Mouse (Mus musculus) spleen, postnatal 10 days (tissue): ENCODE results near the gene Nrl.

ENCODE experiments used
- DNase-seq, 2 experiments: peaks; one replicate each; pipeline ENCODE4 v3.0.0; 2021 to 2022; ENCODE audit warnings: low spot score in 2 of 2

Nrl gene

DNA sequence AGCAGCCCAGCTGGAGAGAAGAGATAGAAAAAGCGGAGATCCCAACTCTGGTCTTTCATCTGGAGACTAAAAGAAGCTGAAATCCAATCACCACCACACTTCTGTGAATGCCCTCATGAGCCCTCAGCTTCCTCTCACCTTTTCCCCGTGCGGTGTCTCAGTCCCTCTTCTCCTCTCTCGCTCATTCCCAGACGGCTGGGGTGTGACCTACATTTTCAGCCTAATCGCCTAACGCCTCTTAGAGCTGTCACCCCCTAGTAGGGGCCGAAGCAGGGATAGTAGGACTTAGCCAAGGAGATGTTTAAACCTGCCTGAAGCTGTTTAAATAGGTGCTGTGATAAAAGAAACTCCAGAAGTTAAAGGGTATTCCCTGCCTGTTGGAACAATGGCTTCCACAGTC lies at the start of gene Nrl:
Gene Nrl (minus strand): TSS at position 197 of the 400 bp plus-strand sequence.
- no peak for DNase-seq

GRCm38 (mm10) chr14:55571760-55572159 lies 47.0 kb upstream of the Nrl start:
- DNase-seq: no peak

GRCm38 (mm10) chr14:55570588-55570987 lies 45.8 kb upstream of the Nrl start:
- no peak for DNase-seq

DNA sequence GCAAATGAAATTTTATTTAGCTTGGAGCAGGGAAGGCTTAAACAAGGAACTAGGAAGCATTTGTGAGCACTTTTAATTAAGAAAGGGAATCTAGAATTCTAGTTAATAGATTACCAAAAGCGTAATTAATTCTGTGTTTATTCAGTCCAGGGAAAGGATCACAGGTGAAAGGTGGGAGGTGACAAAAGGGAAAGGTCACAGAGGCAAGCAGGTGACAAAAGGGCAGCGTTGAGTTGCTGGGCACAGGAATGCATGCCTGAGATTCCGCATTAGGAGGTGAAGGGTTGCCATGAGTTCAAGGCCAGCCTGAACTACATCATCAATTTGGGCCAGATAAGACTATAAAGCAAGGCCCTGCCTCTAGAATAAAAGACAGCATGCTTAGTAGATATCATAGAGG lies 42.7 kb upstream of the Nrl start:
- no peak for DNase-seq

- DNase-seq: no peak
Observed at GRCm38 (mm10) chr14:55565748-55566147, 41.0 kb upstream of the Nrl start.

- DNase-seq: no peak
Observed at GRCm38 (mm10) chr14:55563249-55563648, 38.5 kb upstream of the Nrl start.

DNA sequence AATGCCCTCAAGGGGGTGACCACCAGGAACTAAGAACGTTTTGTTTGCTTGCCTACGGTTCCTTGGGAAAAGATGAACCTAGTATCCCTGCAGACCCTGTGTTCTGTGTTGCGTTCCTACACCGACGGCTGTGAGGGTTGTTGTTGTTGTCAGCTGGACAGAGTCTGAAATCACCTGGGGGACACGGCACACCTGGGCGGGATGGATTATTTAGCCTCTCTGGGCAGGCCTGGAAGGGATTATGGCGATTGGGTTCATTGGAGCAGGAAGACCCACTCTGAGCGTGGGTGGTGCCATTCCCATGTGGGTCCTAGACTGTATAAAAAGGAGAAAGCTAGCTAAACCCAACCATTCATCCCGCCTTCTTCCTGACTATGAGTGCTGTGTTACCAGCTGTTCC lies 37.1 kb upstream of the Nrl start:
- no peak for DNase-seq

DNA sequence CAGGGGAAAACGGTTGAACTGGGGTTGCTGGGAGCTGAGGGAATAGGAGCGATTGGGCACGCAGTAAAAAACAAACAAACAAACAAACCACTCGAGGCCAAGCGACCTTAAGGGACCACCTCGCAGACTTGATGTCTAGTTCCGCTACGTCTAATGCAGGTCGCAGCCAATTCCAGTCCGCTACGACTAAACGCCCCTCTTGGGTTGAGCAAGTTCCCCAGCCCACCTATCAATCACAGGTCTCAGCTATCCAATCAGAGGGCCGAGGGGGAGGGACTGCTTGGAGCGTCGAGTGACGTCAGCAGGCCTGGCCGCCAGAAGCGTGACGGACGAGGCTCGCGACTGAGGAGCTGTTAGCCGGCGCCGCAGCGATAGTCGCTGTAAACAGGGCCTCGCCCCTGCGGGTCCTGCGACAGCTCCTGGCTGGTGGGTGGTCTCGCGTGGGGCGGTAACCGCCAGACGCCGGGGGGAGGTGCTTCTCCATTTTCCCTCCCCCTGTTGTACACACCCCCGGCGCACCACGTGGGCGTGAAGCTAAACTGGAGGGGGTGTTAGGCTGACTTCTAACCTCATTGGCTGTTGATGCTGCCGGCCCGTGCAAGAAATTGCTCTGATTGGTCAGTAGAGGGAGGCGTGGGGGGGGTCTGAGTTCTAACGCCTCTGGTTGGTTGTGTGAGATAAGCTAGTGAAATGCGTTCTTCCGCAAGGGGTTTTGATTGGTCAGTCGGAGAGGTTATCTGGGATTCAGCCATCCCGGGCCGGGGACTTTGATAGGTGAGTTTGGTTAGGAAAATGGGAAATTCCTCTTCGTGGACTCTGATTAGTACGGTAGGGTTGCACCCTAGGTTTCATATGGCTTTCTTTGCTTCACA lies 35.7 kb upstream of the Nrl start, which contains the start of gene A730061H03Rik:
Gene A730061H03Rik (minus strand): TSS at position 205 of the 872 bp plus-strand sequence.
- peak; percentile 97 to 99 for DNase-seq

DNA sequence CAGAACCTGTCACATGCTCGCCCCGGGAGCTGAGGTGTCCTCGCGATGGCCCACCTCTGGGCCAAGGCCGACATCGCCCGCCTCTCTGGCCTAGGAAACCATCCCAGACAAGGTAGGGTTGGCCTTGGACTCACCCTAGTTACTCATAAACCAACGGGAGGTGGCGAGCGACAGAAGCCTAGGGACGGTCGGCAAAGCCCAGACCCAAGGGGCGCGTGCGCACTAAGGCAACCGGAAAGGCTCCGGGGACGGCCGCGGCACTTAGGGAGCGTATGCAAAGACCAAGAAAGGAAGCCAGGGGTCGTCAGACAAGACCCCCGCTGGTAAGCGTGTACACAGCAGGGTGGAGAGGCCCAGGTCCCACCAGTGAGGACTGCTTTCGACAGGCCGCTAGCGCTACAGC lies 35.0 kb upstream of the Nrl start, which contains the start of gene Dcaf11:
Gene Dcaf11 (plus strand): TSS at position 208 of the 403 bp plus-strand sequence.
- peak; percentile 88 to 93 for DNase-seq

DNA sequence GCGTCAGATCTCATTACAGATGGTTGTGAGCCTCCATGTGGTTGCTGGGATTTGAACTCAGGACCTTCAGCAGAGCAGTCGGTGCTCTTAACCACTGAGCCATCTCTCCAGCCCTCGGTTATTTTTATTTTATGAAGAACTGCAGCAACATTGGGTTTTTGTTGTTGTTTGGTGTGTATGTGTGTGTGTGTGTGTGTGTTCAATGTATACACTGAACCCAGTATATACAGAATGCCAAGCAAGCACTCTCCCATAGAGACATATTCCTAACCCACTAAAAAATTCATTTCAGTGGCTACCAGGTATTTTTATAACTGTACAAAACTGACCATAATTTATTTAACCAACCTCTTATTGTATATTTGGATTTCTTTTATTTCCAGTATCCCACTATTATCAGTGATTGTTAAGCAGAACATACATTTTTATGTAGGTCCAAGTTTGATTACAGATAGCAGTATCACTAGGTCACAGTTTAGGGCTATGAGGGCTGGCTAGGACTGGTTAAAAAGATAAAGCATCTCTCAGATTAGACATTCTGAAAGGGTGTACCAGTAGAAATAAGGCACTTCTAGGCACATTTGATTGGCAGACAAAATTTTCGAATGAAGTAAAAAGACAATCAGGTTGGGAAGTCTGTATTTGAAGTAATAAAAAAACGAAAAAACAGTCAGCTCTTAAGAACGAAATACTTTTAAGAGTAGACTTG lies 34.1 kb upstream of the Nrl start:
- DNase-seq: no peak

DNA sequence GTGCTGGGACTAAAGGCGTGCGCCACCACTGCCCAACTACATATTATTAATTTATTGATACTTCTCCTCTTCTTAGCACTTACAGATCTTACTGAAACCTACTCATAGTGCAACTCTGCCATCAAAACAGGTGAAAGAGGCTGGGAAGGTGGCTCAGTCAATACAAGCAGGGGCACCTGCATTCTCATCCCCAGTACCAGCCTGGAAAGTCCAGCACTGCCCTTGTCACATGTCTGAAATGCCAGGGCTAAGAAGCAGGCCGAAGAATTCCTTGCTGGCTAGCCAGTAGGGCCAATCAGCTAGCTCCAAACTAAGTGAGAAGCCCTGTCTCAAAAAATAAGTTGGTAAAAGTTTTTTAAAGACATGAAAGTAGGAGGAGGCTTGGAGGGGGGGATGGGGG lies 32.8 kb upstream of the Nrl start:
- DNase-seq: no peak

- DNase-seq: peak; percentile 65 to 90
Observed at GRCm38 (mm10) chr14:55557003-55557402, 32.2 kb upstream of the Nrl start.

DNA sequence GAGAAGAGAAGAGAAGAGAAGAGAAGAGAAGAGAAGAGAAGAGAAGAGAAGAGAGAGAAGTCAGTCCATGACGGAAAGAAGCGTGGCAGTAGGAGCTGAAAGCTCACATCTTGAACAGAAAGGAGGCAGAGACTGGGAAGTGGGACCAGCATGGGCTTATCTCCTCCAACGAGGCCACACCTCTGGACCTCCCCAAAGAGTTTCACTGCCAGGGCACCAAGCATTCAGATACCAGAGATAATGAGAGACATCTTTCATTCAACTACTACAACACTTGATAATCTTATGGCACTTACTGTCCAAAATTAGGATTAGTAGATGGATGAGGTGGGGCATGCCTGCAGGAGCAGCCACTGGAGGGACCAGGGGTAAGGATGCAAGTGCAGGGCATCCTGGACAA lies 31.0 kb upstream of the Nrl start:
- DNase-seq: no peak

- DNase-seq: no peak
Observed at GRCm38 (mm10) chr14:55554635-55555034, 29.9 kb upstream of the Nrl start.

DNA sequence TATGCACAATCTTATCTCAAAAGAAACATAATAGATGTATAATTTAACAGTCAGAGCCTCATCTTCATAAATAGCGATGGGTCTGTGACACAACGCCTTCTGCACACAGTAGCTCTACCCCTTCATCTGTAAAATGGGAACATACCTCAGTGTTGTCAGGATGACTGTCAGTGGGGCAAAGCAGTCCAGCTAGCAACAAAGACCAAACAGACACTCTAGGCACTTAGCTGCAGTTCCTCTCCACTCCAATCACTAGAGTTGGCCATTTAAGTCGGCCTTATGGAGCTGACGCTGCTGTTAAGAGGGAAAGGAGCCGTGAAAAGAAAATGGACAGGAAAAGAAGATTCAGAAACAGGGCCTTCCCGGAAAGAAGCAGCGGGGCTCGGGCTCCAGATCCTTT lies 27.0 kb upstream of the Nrl start:
- DNase-seq: no peak

DNA sequence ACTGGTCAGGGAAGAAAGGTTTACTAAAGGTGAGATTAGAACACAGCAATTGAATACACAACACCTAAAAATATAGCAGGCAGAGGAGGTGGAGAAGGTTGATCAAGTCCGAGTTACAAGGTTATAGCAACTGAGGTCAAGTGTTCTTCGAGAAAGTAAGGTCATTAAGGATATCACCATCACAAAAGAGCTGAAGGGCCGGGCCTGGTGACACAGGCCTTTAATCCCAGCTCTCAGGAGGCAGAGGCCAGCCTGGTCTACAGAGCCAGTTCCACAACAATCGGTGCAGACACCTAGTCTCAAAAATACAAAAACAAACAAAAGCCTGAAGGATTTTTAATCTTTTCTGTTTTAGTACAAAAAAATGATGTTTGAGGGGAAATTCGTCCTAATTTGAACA lies 26.6 kb upstream of the Nrl start:
- DNase-seq: no peak

DNA sequence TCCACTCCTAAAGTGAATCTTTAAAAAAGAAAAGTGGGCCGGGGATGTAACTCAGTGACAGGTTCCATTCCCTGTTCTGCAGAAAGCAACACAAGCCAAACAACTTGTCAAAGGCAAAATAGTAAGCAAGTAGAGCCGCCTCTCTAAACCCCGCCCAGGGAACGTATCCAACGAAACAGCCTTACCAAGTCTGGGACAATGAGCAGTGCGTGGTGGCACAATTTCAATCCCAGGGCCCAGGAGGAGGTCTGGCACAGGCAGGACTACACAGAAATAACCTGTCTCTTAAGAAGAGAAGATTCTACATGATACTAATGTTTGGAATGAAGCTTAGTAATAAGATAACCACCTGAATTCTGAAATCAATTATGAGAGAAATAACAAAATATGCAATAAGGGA lies 25.4 kb upstream of the Nrl start:
- DNase-seq: no peak

DNA sequence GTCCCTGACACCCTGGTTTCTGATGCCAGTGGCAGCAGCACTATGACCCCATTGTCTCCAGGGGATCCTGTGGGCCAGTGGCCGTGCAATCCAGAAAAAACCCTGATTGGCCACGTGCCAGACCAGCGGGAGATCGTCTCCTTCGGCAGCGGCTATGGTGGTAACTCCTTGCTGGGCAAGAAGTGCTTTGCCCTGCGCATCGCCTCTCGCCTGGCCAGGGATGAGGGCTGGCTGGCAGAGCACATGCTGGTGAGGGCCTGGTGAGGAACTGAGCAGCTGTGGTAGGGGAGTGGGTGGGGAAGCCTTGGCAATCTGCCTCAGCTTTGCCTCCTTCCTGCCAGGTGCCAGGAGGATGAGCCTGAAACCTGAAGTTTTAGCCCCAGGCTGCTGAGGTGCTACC lies 19.6 kb upstream of the Nrl start:
- no peak for DNase-seq

DNA sequence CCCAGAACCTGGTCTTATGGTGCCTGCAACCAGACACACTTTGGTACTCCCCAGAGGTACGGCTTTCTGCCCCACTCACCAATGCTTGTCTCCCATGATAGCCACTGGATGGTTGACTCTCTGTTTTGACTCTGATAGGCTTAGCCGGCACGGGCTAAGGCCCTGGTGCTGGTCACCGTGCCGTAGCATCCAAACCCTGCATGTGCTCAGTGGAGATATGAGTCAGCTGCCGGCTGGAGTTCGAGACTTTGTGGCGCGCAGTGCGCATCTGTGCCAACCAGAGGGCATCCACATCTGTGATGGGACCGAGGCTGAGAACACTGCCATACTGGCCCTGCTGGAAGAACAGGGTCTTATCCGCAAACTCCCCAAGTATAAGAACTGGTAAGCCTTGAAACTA lies 17.5 kb upstream of the Nrl start:
- DNase-seq: peak; percentile 54 to 81

- DNase-seq: peak; percentile 83 to 91
Observed at GRCm38 (mm10) chr14:55540787-55541321, 16.1 kb upstream of the Nrl start.

DNA sequence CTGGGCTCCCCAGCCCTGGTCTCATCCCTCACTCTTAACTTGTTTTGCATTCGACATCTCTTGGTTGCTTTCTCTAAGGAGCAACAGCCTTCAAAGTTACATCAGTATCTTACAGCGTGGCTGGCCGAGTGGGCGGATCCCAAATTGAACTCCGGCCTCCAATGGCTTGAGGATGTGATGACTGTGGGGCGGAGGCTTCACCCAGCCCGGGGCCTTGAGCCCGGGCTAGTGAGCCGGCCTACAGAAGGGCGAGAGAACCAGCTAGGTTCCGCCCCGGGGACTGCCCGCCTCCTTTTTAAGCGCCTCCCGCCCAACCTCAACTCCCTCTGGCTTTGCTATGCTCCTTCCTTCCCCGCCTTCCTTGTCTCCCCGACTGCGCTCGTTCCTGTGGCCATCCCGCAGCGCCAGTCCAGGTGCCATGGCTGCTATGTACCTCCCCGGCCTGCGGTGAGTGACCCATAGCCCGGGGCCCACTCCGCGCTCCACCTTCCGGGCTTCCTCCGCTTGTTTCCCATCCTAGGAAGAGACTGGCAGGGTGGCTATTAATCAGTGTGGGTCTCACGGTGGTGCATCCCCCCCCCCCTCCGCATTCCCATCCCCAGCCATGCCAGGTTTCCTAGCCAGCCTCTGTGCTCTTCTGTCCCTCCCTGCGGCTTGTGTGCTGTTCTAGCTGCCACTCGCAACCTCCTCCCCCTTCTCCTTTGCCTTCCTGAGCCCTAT lies 15.4 kb upstream of the Nrl start, which contains the start of gene Pck2:
Gene Pck2 (plus strand): TSS at position 200 of the 720 bp plus-strand sequence.
- DNase-seq: peak; percentile 87 to 93
